Mouse (Mus musculus): ENCODE data around the gene Calcoco1.

- TF ChIP-seq CTCF (IDR thresholded peaks at IDR 0.05; ENCODE audit: control insufficient read depth, insufficient read depth, low read length) = no peak
- no peak for TF ChIP-seq POLR2A (IDR thresholded peaks at IDR 0.05; ENCODE audit: borderline replicate concordance, control insufficient read depth, low read depth, low read length)
Observed at GRCm38 (mm10) chr15:102743196-102743595, 21.2 kb upstream of the Calcoco1 start.

Measured in bone marrow, adult 2 months (tissue).